Mouse (Mus musculus) stomach, embryonic 15.5 days (tissue): ENCODE data around the gene Morn1. TPM values are rescaled to one million over a fixed set of nuclear protein-coding genes. Genes with fewer than 3 reads are reported as not detected.

ENCODE experiments used
- ATAC-seq: fragments of 200-750 bp; cut with Nextera tagmentation; 2 replicates; pipeline ENCODE4 v1.8.0; 2017; ENCODE audit warnings: low read depth, moderate number of reproducible peaks, moderate TSS enrichment; ENCODE audit not compliant: insufficient read depth, low FRiP score
- H3K27ac ChIP-seq: fragments of 300-500 bp; sonication (generic); 2 replicates; pipeline ENCODE4 v1.5.1; 2015; ENCODE audit warnings: mild to moderate bottlenecking, inconsistent platforms
- H3K27me3 ChIP-seq: fragments of 300-500 bp; sonication (generic); replicated peaks from 2 replicates; pipeline ENCODE4 v1.6.1; 2015; ENCODE audit warnings: inconsistent platforms
- H3K36me3 ChIP-seq: fragments of 300-500 bp; sonication (generic); 2 replicates; pipeline ENCODE4 v1.6.1; 2015; ENCODE audit warnings: inconsistent platforms
- H3K4me1 ChIP-seq: fragments of 300-500 bp; sonication (generic); 2 replicates; pipeline ENCODE4 v1.6.1; 2015; ENCODE audit warnings: inconsistent platforms
- H3K4me2 ChIP-seq: fragments of 300-500 bp; sonication (generic); 2 replicates; pipeline ENCODE4 v1.6.1; 2015; ENCODE audit warnings: mild to moderate bottlenecking, inconsistent platforms
- H3K4me3 ChIP-seq: fragments of 300-500 bp; sonication (generic); replicated peaks from 2 replicates; pipeline ENCODE4 v1.5.1; 2015; ENCODE audit warnings: inconsistent platforms
- H3K9ac ChIP-seq: fragments of 300-500 bp; sonication (generic); 2 replicates; pipeline ENCODE4 v1.6.1; 2015; ENCODE audit warnings: inconsistent platforms
- H3K9me3 ChIP-seq: fragments of 300-500 bp; sonication (generic); 2 replicates; pipeline ENCODE4 v1.6.1; 2016; ENCODE audit warnings: inconsistent platforms
- WGBS: fragments of 180-500 bp; shearing (Covaris S2); methylation state at CpG from one replicate; pipeline ENCODE4 v1.1.7; 2015; 5-methylcytosine and 5-hydroxymethylcytosine counted together
- polyA plus RNA-seq: library from polyadenylated mRNA; unstranded; fragments of >200 nt; fragmentation: Nextera tagmentation; extraction: Ambion mirVana; gene quantifications from 2 replicates; pipeline ENCODE4 v1.2.1, GENCODE M21; 2015

The Morn1 gene
- polyA plus RNA-seq, 1 experiment from 2014 or later = 5.3 TPM

- Histone ChIP-seq H3K27me3 (no peaks in the 10 kb centered on the region), H3K4me1 (peaks cover 49% of the 10 kb centered on the region), H3K9me3 (no peaks in the 10 kb centered on the region), H3K9ac (no peak overlapping the region), H3K36me3 (no peaks in the 10 kb centered on the region), H3K4me2 (no peak overlapping the region), H3K4me3 (no peak overlapping the region), H3K27ac (peak overlapping the region; percentile 95)
- no peak for ATAC-seq
- WGBS = 46% methylated on average over 4 of the region's 4 CpGs
These were observed 58.3 kb downstream of the Morn1 start for GRCm38 (mm10) chr4:155144548-155145180.

DNA sequence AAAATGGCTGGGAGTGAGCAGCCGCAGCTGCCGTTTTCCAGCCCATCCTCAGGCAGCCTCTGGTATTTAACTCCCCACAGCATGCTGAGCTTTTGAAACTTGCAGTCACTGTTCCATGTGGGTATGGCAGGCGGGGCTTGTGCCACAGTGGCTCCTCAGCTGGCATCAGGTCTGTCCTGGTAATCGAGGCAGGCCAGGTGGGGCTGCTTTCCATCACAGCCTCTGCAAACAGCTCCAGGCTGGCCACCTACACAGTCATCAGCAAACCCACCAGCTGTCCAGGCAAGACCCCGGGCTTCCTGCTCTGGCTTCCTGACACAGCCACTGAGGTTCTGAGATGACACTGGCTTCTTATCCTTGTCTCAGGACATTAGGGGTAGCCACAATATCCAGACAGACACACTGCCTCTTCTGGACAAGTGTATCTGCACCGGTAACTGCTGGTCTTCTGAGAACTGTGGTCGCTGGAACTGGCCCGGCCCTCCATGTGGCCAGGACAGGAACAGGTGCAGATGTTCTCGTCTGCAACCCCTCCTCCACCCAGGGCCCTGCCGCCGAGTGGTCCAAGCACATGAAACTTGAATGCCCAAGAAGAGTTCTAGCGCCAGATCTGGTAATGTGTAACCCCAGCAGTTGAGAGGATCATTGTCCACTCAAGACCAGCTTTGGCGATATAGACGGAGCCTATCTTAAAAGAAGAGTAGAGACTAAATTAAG, 59.9 kb downstream of the Morn1 start:
- no peak for ATAC-seq
- WGBS = 53% methylated on average over 14 of the region's 14 CpGs
- peaks cover 53% of the 10 kb centered on the region for H3K4me1 ChIP-seq
- H3K9ac ChIP-seq = no peak overlapping the region
- no peaks in the 10 kb centered on the region for H3K9me3 ChIP-seq
- H3K27me3 ChIP-seq = no peaks in the 10 kb centered on the region
- no peak overlapping the region for H3K4me2 ChIP-seq
- H3K36me3 ChIP-seq = no peaks in the 10 kb centered on the region
- H3K4me3 ChIP-seq = no peak overlapping the region
- peak overlapping the region; percentile 61 for H3K27ac ChIP-seq

- H3K9me3 ChIP-seq = no peaks in the 10 kb centered on the region
- ATAC-seq = no peak
- peak overlapping the region; percentile 96 for H3K27ac ChIP-seq
- 0 out of 2 replicates have a peak overlapping the region, but pooled peaks have one; percentile 6 for H3K4me2 ChIP-seq
- no peak overlapping the region for H3K9ac ChIP-seq
- peaks cover 61% of the 10 kb centered on the region for H3K4me1 ChIP-seq
- no peaks in the 10 kb centered on the region for H3K36me3 ChIP-seq
- WGBS = 56% methylated on average over 4 of the region's 4 CpGs
- H3K4me3 ChIP-seq = no peak overlapping the region
- no peaks in the 10 kb centered on the region for H3K27me3 ChIP-seq
These were observed 62.1 kb downstream of the Morn1 start for GRCm38 (mm10) chr4:155148453-155148852.

- ATAC-seq = peak; percentile 75
- Histone ChIP-seq H3K4me1 (peaks cover 54% of the 10 kb centered on the region), H3K4me2 (0 out of 2 replicates have a peak overlapping the region, but pooled peaks have one; percentile 6)
These were observed 62.7 kb downstream of the Morn1 start for GRCm38 (mm10) chr4:155148910-155149698.

GRCm38 (mm10) chr4:155149941-155150275, 63.5 kb downstream of the Morn1 start:
- 51% methylated on average over 6 of the region's 6 CpGs for WGBS
- ATAC-seq = no peak
- H3K36me3 ChIP-seq = no peaks in the 10 kb centered on the region
- 0 out of 2 replicates have a peak overlapping the region, but pooled peaks have one; percentile 54 for H3K4me3 ChIP-seq
- no peaks in the 10 kb centered on the region for H3K27me3 ChIP-seq
- peaks cover 50% of the 10 kb centered on the region for H3K4me1 ChIP-seq
- no peaks in the 10 kb centered on the region for H3K9me3 ChIP-seq
- H3K9ac ChIP-seq = 0 out of 2 replicates have a peak overlapping the region, but pooled peaks have one; percentile 65
- peak overlapping the region; percentile 93 for H3K4me2 ChIP-seq
- H3K27ac ChIP-seq = peak overlapping the region; percentile 96

More at GRCm38 (mm10) chr4:155148910-155149698, 62.7 kb downstream of the Morn1 start:
- Histone ChIP-seq H3K9ac (no peak overlapping the region), H3K4me3 (no peak overlapping the region), H3K27ac (peak overlapping the region; percentile 96), H3K36me3 (no peaks in the 10 kb centered on the region), H3K9me3 (no peaks in the 10 kb centered on the region), H3K27me3 (no peaks in the 10 kb centered on the region)
- 45% methylated on average over 8 of the region's 8 CpGs for WGBS

- Histone ChIP-seq H3K4me2 (peak overlapping the region; percentile 93), H3K4me1 (peaks cover 48% of the 10 kb centered on the region), H3K27me3 (no peaks in the 10 kb centered on the region), H3K27ac (peak overlapping the region; percentile 96), H3K4me3 (peak overlapping the region; percentile 54), H3K9me3 (no peaks in the 10 kb centered on the region), H3K9ac (peak overlapping the region; percentile 65), H3K36me3 (0 out of 2 replicates have a peak, but pooled peaks cover 2% of the 10 kb centered on the region)
- 4% methylated on average over 60 of the region's 73 CpGs for WGBS
- peak; percentile 83 for ATAC-seq
These were observed 64.1 kb downstream of the Morn1 start for GRCm38 (mm10) chr4:155150276-155151113.

DNA sequence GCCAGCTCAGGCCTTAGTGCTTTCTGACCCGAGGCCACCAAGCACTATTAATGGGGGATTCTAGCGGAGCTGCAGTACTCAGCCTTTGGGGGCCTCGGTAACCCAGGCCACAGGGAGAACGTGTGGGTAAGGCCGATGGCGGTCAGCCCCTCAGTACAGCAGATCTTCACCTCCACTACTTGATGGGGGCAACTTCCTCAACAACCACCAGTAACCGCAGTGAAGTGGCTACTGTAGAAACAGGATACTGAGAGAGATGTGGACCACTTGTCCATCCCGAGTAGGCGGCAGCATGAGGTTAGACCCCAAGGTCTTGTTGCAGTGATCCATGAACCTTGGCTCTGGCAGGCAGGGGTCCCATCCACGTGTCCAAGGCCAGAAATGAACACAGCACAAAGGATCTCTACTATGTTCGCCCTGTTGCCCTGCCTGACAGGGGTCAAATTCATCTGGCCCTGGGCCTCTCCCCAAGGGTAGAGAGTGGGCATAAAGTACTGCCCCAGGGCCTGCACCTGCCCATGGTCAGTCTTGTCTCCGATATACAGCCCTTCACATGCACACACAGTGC, 64.9 kb downstream of the Morn1 start:
- Histone ChIP-seq H3K4me2 (peak overlapping the region; percentile 93), H3K4me3 (peak overlapping the region; percentile 54)

GRCm38 (mm10) chr4:155151845-155152244, 65.5 kb downstream of the Morn1 start:
- WGBS = 55% methylated on average over 4 of the region's 4 CpGs
- no peak overlapping the region for H3K27ac ChIP-seq
- H3K27me3 ChIP-seq = no peaks in the 10 kb centered on the region
- no peaks in the 10 kb centered on the region for H3K9me3 ChIP-seq
- no peak for ATAC-seq
- peaks cover 40% of the 10 kb centered on the region for H3K4me1 ChIP-seq
- H3K36me3 ChIP-seq = peaks cover 11% of the 10 kb centered on the region
- no peak overlapping the region for H3K4me3 ChIP-seq
- no peak overlapping the region for H3K9ac ChIP-seq
- H3K4me2 ChIP-seq = no peak overlapping the region

More for the DNA sequence above, 64.9 kb downstream of the Morn1 start:
- no peaks in the 10 kb centered on the region for H3K9me3 ChIP-seq
- H3K9ac ChIP-seq = no peak overlapping the region
- peaks cover 42% of the 10 kb centered on the region for H3K4me1 ChIP-seq
- 42% methylated on average over 12 of the region's 12 CpGs for WGBS
- no peak for ATAC-seq
- H3K27me3 ChIP-seq = no peaks in the 10 kb centered on the region
- peaks cover 6% of the 10 kb centered on the region for H3K36me3 ChIP-seq
- peak overlapping the region; percentile 96 for H3K27ac ChIP-seq

GRCm38 (mm10) chr4:155152476-155152875, 66.1 kb downstream of the Morn1 start:
- no peak overlapping the region for H3K4me3 ChIP-seq
- no peak for ATAC-seq
- H3K4me2 ChIP-seq = no peak overlapping the region
- no peak overlapping the region for H3K27ac ChIP-seq
- no peaks in the 10 kb centered on the region for H3K9me3 ChIP-seq
- H3K36me3 ChIP-seq = peaks cover 17% of the 10 kb centered on the region
- 93% methylated on average over 6 of the region's 6 CpGs for WGBS
- H3K9ac ChIP-seq = no peak overlapping the region
- no peaks in the 10 kb centered on the region for H3K27me3 ChIP-seq
- peaks cover 40% of the 10 kb centered on the region for H3K4me1 ChIP-seq

- Histone ChIP-seq H3K27ac (no peak overlapping the region), H3K27me3 (no peaks in the 10 kb centered on the region), H3K4me3 (no peak overlapping the region), H3K9me3 (no peaks in the 10 kb centered on the region), H3K4me1 (peaks cover 39% of the 10 kb centered on the region), H3K4me2 (no peak overlapping the region), H3K9ac (no peak overlapping the region), H3K36me3 (peaks cover 26% of the 10 kb centered on the region)
- 76% methylated on average over 3 of the region's 3 CpGs for WGBS
- ATAC-seq = no peak
These were observed 67.2 kb downstream of the Morn1 start for GRCm38 (mm10) chr4:155153389-155154072.
